Mouse (Mus musculus): ENCODE data around the gene Mesd. TPM values are rescaled to one million over a fixed set of nuclear protein-coding genes. Genes with fewer than 3 reads are reported as not detected.

Gene Mesd
- total RNA-seq, 1 experiment from 2014 or later: 47.8 TPM

- no peak for ATAC-seq (replicated peaks; ENCODE audit: low read depth, poor library complexity, severe bottlenecking)
Observed at GRCm38 (mm10) chr7:83902296-83903145, 18.3 kb downstream of the Mesd start.

GRCm38 (mm10) chr7:83904831-83905230 is 20.6 kb downstream of the Mesd start:
- peak; percentile 96 for ATAC-seq (replicated peaks; ENCODE audit: low read depth, poor library complexity, severe bottlenecking)

- ATAC-seq (replicated peaks; ENCODE audit: low read depth, poor library complexity, severe bottlenecking): peak; percentile 73
Observed at GRCm38 (mm10) chr7:83911909-83912308, 27.6 kb downstream of the Mesd start.

DNA sequence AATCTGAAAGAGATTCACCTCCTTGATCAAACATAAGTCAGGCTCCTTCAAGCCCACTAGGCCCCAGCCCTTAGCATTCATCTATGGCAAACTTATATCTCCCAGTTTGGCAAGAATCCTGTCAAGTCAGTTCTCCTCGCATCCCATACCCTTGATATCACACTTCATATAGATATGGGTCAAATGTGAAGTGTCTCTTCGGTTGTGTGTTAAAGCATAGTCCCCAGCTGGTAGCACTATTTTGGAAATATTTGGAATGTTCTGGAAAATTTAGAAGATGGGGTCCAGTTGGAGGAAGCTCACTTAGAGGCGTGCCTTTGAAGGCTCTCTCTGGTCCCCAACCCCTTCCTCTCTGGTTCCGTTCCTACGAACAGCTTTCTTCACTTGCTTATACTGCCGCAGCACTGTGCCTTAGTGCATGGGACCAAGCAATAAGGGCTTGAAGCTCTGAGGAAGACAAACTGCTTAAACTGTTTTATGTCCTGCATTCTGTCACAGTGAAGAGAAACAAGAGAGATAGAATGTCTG is 29.2 kb downstream of the Mesd start:
- ATAC-seq (replicated peaks; ENCODE audit: low read depth, poor library complexity, severe bottlenecking): no peak

DNA sequence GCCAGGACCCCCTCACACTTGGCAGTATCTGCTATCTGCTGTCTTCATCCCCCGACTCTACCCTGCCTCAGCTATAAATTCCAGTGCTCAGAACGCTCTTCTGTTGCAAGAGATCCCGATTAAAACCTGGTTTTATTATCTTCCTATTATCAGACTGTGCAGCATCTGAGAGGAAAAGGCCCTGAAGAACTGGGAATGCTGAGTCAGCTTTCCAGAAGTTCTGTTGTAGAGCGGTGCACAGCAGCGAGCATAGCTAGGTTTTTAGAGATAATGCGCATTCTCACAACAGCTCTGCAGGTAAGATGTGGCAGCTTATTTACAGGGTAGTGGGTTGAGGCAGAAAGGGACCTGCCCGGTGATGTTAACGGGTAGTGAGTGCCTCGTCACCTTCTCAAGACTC is 29.7 kb downstream of the Mesd start:
- no peak for ATAC-seq (replicated peaks; ENCODE audit: low read depth, poor library complexity, severe bottlenecking)

DNA sequence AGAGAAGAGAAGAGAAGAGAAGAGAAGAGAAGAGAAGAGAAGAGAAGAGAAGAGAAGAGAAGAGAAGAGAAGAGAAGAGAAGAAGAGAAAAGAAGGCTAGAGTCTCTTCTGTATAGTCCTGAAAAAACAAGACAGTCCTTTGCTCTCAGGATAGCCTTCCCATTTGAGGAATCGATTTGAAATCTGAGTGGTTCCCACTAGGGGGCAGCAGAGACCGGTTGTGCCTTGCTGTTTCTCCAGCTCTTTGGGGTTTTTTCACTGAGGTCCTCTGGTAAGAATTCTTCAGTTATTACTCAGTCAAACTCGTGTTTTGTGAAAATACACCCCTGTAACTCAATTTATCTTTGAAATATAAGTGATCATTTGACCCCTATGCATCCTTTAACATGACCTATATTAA is 30.3 kb downstream of the Mesd start:
- ATAC-seq (replicated peaks; ENCODE audit: low read depth, poor library complexity, severe bottlenecking): peak; percentile 94

DNA sequence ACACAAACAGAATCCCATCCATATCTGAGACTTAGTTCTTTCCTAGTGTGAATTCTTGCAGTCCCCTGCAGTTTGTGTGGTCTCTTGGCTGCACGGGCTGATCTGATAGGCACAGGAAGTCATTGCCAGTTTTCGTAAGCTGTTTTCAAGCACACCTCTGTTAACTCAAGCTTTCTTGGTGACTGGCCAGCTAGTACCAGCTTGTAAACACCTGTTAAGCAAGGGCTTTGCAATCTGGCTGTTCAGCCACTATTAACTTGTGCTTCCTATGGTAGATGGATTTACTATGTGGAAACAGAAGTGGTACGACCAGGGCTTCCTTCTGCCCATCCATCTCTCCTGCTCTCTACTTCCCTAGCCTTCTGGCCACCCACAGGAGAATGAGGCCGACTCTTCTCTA is 36.0 kb downstream of the Mesd start:
- no peak for ATAC-seq (replicated peaks; ENCODE audit: low read depth, poor library complexity, severe bottlenecking)

DNA sequence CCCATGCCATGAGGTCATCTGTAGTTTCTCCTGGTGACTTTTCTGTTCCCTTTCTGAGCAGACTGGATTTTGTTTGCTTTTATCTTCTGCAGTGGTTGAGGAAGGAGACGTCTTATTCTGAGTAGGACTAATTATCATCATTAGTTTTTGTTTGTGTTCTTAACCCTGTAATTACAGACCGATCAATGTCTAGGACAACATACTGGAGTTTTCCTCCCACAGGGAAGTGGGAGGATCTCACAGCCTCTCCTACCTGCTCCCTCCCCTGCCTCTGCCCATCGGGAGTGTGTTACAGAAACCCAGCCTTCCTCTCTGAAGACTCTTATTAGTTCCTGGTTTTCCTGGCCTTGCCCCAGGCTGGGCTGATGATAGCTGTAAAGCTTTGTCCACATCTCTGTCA is 37.4 kb downstream of the Mesd start:
- no peak for ATAC-seq (replicated peaks; ENCODE audit: low read depth, poor library complexity, severe bottlenecking)

- no peak for ATAC-seq (replicated peaks; ENCODE audit: low read depth, poor library complexity, severe bottlenecking)
Observed at GRCm38 (mm10) chr7:83939017-83939721, 54.9 kb downstream of the Mesd start.

GRCm38 (mm10) chr7:83940136-83940535 is 55.9 kb downstream of the Mesd start:
- no peak for ATAC-seq (replicated peaks; ENCODE audit: low read depth, poor library complexity, severe bottlenecking)

DNA sequence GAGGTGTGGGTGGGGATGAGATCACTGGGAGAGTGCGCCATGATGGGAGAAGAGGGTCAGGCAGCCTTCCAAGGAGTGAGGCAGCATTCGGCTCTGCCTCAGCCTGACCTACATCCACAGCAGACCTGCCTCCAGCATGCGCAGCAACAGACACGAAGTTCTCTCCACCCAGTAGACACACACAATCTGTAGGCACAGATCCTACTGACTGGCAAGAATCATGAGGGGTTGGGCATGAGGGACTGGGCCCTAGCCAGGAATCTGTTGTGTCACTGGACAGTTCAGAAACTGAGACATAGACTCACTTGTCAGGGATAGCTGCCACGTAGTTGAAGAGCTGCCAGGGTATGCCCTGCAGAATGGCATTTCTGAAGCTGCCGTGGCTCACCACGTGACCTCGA is 57.4 kb downstream of the Mesd start:
- ATAC-seq (replicated peaks; ENCODE audit: low read depth, poor library complexity, severe bottlenecking): no peak

DNA sequence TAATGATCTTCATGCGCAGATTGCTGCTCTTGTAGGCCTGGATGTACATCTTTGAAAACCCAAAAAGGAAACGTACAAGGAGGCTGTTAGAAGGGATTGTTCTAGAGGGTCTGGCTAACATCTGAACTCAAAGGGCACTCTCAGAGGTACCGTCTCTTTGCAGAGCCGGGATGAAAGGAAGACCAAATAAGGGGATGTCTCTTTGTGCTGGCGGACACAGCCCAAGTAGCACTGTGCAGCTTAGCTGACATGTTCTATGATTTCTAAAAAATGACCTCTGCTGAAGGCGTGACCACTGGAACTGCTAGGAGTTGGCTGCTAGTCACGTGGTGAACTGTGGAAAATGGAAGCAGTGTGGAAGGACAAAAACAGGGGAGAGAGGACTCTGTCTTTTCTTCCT is 64.5 kb downstream of the Mesd start:
- no peak for ATAC-seq (replicated peaks; ENCODE audit: low read depth, poor library complexity, severe bottlenecking)

GRCm38 (mm10) chr7:83949662-83950061 is 65.4 kb downstream of the Mesd start:
- no peak for ATAC-seq (replicated peaks; ENCODE audit: low read depth, poor library complexity, severe bottlenecking)

Other genes with a start within 250 kb of the Mesd start
- 68.8 and 69.4 TPM in 2 replicates for gene Il16, start 138.7 kb upstream of the Mesd start, total RNA-seq (2017)
- not detected in 2 replicates for gene Cfap161, start 89.6 kb upstream of the Mesd start, total RNA-seq (2017)
- 4.8 and 7.2 TPM in 2 replicates for gene Tlnrd1, start 161 bp upstream of the Mesd start, total RNA-seq (2017)
- gene Cemip, start 202.0 kb downstream of the Mesd start, total RNA-seq (2017): not detected in 2 replicates